Mouse (Mus musculus): ENCODE data around the gene Rhno1. TPM values are rescaled to one million over a fixed set of nuclear protein-coding genes. Genes with fewer than 3 reads are reported as not detected.
A peak's percentile ranks its signal among the peaks of the same experiment; 100 is the strongest.

Gene Rhno1
- polyA plus RNA-seq, 1 experiment = 12.9 TPM

DNA sequence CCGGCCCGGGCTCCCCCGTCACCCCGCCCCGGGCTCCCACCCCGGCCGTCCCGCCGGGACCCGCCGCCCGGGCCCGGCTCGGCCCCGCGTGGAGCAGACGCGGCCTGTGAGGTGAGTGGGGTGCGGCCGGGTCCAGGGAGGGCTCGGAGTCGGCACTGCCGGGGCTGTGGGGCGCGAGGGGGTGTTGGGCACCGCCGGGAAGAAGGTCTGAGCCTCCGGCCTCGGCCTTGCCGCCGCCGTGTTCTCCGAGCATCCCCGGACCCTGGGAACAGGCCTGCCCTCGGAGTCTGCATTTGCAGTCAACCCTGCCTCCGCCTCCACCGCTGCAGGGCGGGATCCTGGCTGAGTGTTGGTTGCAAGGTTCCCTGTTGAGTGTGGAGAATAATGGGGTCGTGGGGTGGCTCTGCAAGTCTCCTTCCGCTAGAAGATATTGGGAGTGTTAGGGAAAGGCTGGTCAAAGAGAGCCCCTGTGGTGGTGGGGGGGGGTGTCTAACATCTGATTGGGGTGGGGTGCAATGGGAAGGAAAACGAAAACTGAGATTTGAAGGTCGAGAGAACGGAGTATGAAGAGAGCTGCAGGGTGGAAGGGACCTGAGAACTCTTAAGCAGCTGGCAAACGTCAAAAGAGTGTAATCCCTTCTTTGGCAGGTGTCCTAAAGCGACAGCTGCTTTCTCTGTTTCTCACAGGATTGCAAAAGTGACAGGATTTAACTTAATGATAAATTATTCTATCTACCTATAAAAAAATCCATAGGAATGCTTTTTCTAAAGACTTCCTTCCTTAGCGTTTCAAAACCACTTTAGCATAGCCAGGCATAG lies 505 bp upstream of the Rhno1 start:
- no peak for DNase-seq (ENCODE audit: low spot score)

DNA sequence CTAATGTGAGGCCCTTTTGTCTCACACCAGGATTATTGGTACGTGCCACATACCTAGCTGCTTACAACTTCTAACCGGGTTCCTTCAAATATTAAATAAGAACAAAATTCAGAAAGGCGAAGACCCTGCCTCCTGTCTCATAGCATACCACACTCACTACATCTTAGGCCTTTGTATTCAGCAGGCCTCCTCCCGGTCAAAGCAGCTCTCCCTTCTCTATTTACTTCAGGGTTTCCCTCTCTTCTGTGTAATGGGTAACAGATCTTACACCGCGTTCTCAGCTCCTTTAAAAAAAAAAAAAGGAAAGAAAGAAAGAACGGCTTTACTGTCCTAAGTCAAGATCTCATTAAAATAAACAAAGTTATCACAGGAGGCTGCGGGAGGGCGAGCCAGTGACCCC lies 810 bp downstream of the Rhno1 start:
- no peak for DNase-seq (ENCODE audit: low spot score)

- DNase-seq (ENCODE audit: low spot score) = no peak
Observed at GRCm38 (mm10) chr6:128358999-128359398, 3.7 kb downstream of the Rhno1 start.

DNA sequence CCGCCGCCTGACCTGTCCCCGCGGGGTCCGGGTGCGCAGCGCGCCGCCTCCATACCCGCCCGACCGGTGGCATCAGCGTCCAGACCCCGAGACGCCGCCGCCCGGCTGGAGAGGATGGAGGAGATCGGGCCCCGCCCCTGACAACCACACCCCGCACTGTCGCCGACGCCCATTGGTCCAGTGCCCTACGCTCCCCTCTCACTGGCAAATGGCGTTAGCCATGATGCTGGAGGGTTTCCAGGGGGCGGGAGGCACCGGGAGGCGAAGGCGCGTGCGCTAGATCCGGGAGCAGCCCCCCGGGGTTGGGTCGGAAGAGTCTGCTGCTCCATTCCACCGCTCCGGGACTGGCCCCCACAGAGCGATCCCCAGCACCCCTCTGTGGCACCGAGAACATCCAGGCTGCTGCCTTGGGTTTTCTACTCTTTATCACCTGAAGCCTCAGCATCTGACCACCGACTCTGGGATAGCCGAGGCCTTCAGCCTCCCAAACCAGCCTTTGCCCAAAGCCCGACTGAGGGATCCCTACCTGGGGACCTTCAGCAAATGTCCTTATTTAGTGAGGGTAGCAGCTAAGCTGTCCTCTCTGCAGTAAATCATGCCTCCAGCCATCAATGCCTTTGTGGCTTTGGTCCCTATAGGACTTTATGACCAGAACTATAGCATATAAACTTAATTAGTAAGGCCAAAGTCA lies 6.8 kb downstream of the Rhno1 start, which contains the start of gene Tulp3:
Gene Tulp3 (minus strand): TSS at position 126 of the 691 bp plus-strand sequence.
- peak; percentile 87 for DNase-seq (ENCODE audit: low spot score)

DNA sequence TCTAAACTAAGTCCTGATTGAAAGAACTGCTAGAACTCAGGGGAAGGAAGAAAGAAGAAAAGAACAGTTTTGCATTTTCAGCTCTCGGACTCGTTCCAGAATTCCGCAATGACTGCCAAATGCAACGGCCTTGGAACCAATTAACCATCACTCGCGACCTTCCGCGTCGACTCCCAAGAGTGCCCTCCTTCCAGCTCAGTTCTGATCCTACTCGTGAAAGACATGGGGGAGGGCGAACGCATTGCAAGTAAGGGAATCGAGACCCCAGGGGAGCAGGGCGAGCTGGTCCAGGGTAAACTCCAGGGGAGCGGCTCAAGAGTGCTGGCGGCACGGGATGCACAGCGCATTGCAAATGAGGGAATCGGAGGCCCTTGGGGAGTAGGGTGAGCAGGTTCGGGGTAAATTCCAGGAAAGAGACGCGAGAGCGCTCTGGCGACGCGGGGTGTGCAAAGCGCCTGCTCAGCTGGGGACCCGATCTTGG lies 7.5 kb downstream of the Rhno1 start:
- no peak for DNase-seq (ENCODE audit: low spot score)

DNA sequence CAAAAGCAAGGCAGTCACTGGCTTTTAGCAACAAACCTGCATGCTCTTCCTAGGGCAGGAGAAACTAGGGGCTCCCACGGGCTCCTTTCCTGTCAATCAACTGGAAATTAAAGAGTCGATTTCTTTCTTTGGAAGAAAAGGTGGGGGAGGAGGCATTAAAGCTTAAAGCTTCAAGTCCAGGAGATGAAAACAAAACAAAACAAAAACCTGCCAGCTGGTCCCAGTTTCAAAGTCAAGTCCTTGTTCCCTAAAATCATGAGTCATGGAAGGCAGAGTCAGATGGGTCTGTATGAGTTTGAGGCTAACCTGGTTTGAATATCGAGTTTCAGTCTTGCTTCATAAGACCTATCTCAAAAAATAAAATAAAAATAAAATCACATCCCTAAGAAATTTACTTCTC lies 8.6 kb downstream of the Rhno1 start:
- no peak for DNase-seq (ENCODE audit: low spot score)

GRCm38 (mm10) chr6:128349711-128350110 lies 13.0 kb downstream of the Rhno1 start:
- no peak for DNase-seq (ENCODE audit: low spot score)

DNA sequence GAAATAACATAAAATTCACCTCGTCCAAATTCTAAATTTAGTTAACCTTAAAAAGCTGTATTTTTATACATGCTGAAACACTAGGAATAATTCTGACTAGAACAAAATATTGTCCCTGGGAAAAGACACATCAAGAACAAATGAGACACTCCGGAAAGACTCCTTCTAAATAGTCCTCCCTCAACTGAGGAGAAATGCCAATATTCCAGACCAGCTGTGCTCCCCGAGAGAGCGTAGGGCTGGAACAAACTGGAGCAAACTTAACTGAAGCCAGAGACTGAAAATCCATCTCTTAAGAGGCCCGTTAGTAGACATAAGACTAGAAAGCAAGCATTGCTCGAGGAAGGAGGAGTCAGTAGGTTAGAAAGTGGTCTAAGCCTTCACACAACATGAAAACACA lies 15.9 kb downstream of the Rhno1 start:
- DNase-seq (ENCODE audit: low spot score) = no peak

GRCm38 (mm10) chr6:128345623-128346022 lies 17.1 kb downstream of the Rhno1 start:
- DNase-seq (ENCODE audit: low spot score) = no peak

DNA sequence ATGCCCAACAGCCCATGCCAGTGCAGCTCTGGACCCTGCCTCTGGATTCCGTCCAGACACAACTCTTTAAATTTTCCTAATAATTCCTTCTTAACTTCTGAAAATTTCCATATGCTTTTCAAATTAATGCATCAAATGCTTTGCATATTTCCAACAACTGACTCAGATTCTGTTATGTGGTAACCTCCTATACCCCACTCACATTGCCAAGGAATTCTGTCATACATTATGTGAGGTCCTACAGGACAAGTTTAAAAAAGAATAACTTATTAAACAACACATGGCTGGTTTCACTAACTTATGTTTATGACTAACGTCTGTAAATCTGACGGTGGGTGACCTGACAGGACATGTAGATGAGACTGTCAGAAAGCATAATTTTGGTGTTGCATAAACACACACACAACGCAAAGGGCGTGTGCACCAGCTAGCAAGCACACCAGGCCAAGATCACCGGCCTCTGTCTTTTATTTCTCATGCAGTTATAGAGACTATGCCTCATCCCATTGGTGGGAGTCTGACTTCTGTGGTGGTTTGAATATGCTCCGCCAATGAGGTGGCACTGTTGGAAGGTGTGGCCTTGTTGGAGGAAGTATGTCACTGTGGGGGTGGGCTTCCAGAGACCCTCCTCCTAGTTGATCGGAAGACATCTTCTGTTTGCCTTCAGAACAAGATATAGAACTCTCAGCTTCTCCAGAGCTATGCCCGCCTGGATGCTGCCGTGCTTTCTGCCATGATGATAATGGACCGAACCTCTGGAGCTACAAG lies 20.6 kb downstream of the Rhno1 start:
- DNase-seq (ENCODE audit: low spot score) = no peak

DNA sequence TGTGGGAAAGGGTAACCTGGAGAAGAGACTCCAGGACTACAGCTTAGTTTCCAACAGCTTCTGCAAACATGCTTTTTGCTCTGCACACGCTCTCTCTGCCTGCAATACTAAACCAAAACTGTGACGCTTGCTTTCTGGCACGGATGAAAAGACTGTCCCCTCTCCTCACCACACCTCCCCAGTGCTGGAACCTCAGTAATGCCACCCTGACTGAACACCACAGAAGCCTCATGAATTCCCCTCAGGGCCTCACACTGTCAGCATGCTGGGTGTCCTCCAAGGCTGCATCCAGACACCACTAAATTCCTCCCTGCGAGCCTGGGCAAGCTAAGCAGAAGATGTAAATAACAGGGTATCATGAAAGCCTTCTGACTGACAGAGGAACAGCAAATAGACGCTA lies 23.8 kb downstream of the Rhno1 start:
- DNase-seq (ENCODE audit: low spot score) = no peak

DNA sequence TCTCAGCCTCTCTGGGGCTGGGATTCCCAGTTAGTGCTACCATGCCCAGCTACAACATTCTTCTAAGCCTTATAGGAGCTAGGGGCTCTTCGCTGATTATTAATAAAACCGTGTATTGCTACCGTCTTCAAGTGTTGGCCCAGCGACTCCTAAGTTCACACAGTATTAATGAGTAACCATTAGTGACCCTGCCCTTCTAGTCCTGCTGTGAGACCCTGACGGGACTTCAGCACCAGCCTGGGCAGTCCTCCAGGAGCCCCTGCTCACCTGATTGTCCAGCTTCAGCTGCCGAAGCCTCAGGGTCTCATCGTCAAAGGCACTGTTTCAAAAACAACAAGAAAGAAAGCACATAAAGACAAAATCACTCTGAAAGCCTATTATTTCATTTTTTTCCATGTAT lies 25.2 kb downstream of the Rhno1 start:
- DNase-seq (ENCODE audit: low spot score) = no peak

DNA sequence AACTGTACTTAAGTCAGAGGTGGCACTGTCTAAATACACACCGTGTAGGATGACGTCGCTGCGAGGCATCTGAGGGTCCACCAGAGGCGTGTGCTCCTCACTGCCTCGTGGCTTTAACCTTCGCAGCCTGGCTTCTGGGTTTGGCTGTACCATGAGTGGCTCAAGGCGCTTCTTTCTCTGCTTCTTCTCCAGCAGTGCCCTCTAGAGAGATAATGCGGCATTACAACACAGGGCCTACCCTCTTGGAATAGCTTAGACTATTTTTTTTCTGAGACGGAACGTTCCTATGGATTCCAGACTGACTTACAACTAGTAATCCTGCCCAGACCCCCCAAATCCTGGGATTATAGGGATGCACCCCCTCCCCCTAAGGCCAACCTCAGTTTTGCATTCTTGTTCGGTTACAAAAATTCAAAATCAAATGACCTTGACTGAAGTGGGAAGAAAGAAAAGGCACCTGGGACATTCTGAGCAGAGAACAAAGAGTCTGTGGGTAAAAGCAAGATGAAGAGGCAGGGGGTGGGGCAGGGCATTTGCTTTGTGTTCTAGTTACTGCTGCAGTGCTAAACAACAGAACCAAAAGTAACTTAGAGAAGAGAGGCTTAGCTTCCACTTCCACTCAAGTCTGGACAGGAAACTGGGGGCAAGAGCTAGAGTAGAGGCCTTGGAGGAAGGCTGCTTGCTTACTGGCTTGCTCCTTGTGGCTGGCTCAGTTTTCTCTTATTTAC lies 28.1 kb downstream of the Rhno1 start:
- no peak for DNase-seq (ENCODE audit: low spot score)

DNA sequence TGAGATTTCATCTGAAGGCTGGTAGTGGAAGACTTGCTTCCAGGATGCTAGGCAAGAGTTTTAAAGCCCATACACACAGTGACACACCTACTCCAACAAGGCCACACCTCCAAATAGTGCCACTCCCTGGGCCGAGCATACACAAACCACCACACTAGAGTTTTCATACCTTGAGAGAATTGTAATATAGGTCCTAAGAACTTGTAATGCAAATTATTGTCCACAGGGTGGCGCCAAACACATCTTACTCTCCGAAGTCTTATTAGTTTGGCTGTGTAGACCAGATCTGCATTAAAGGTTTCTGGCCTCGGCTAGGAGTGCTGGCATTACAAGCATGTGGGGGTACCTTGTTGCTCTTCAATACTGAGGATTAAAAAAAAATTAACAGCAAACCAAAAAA lies 44.4 kb downstream of the Rhno1 start:
- DNase-seq (ENCODE audit: low spot score) = no peak

- no peak for DNase-seq (ENCODE audit: low spot score)
Observed at GRCm38 (mm10) chr6:128315597-128315996, 47.1 kb downstream of the Rhno1 start.

DNA sequence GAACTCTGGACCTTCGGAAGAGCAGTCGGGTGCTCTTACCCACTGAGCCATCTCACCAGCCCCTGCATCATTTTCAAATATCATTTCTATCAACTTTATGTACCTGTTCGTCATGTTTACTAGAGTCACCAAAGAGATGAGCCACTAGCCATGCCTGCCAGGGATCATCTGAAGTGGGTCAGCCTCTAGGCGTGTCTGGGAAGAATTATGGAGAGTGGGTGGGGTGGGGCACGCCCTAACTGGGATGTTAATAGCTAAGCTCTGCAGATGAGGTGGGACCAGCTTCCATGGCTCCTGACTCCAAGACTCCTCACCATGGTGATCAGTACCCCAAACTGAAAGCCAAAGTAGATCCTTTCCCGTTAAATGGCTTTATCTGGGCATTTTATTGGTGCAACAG lies 47.9 kb downstream of the Rhno1 start:
- DNase-seq (ENCODE audit: low spot score) = no peak

GRCm38 (mm10) chr6:128308311-128308710 lies 54.4 kb downstream of the Rhno1 start:
- DNase-seq (ENCODE audit: low spot score) = no peak

Measured in urinary bladder, adult 2 months (tissue).